Mouse (Mus musculus) heart, embryonic 13.5 days (tissue): ENCODE measurements around the gene Tmem242. TPM values are rescaled to one million over a fixed set of nuclear protein-coding genes. Genes with fewer than 3 reads are reported as not detected.
"Not testable (repeated sequence)": the region's sequence is repeated elsewhere in the genome, so short reads cannot be mapped to it uniquely, and the experiment has no call there.

Source experiments
- ATAC-seq: fragments of 200-750 bp; cut with Nextera tagmentation; 2 replicates; pipeline ENCODE4 v1.8.0; 2017; ENCODE audit warnings: moderate TSS enrichment; ENCODE audit not compliant: insufficient number of reproducible peaks, low FRiP score, low TSS enrichment; ENCODE audit errors: extremely low read depth
- H3K27ac ChIP-seq: fragments of 300-500 bp; sonication (generic); replicated peaks from 2 replicates; pipeline ENCODE4 v1.5.1; 2015; ENCODE audit warnings: moderate library complexity, mild to moderate bottlenecking, inconsistent platforms
- H3K27me3 ChIP-seq: fragments of 300-500 bp; sonication (generic); replicated peaks from 2 replicates; pipeline ENCODE4 v1.6.1; 2015; ENCODE audit warnings: mild to moderate bottlenecking, inconsistent platforms
- H3K36me3 ChIP-seq: fragments of 300-500 bp; sonication (generic); 2 replicates; pipeline ENCODE4 v1.6.1; 2015; ENCODE audit warnings: mild to moderate bottlenecking, inconsistent platforms
- H3K4me1 ChIP-seq: fragments of 300-500 bp; sonication (generic); 2 replicates; pipeline ENCODE4 v1.6.1; 2015; ENCODE audit warnings: inconsistent platforms
- H3K4me2 ChIP-seq: fragments of 300-500 bp; sonication (generic); 2 replicates; pipeline ENCODE4 v1.6.1; 2015; ENCODE audit warnings: inconsistent platforms, mild to moderate bottlenecking, moderate library complexity
- H3K4me3 ChIP-seq: fragments of 300-500 bp; sonication (generic); 2 replicates; pipeline ENCODE4 v1.5.1; 2015; ENCODE audit warnings: moderate library complexity, mild to moderate bottlenecking, inconsistent platforms
- H3K9ac ChIP-seq: fragments of 300-500 bp; sonication (generic); 2 replicates; pipeline ENCODE4 v1.6.1; 2015; ENCODE audit warnings: inconsistent platforms, mild to moderate bottlenecking, moderate library complexity
- H3K9me3 ChIP-seq: fragments of 300-500 bp; sonication (generic); 2 replicates; pipeline ENCODE4 v1.6.1; 2016; ENCODE audit warnings: inconsistent platforms
- WGBS: fragments of 180-500 bp; shearing (Covaris S2); methylation state at CpG from one replicate; pipeline ENCODE4 v1.1.7; 2015; ENCODE audit warnings: mixed read lengths; 5-methylcytosine and 5-hydroxymethylcytosine counted together
- polyA plus RNA-seq: library from polyadenylated mRNA; unstranded; fragments of >200 nt; fragmentation: Nextera tagmentation; extraction: Ambion mirVana; gene quantifications from 2 replicates; pipeline ENCODE4 v1.2.1, GENCODE M21; 2015

Tmem242 gene
- polyA plus RNA-seq, 1 experiment from 2014 or later = 122 TPM

GRCm38 (mm10) chr17:5443260-5443659, 3.2 kb upstream of the Tmem242 start:
- WGBS = 58% methylated on average over 3 of the region's 3 CpGs
- no peaks in the 10 kb centered on the region for H3K9me3 ChIP-seq
- H3K4me2 ChIP-seq = no peak overlapping the region
- no peak overlapping the region for H3K27ac ChIP-seq
- H3K9ac ChIP-seq = no peak overlapping the region
- H3K36me3 ChIP-seq = peaks cover 1% of the 10 kb centered on the region; the same call in 1 of the 2 replicates
- ATAC-seq = no peak
- no peak overlapping the region for H3K4me3 ChIP-seq
- H3K4me1 ChIP-seq = peaks cover 20% of the 10 kb centered on the region
- peaks cover 13% of the 10 kb centered on the region for H3K27me3 ChIP-seq

GRCm38 (mm10) chr17:5442403-5442802, 2.3 kb upstream of the Tmem242 start:
- H3K4me3 ChIP-seq, H3K36me3 ChIP-seq, H3K9me3 ChIP-seq, ATAC-seq, H3K27ac ChIP-seq, H3K9ac ChIP-seq, H3K27me3 ChIP-seq, H3K4me2 ChIP-seq: not testable (repeated sequence)
- H3K4me1 ChIP-seq = peaks cover 20% of the 10 kb centered on the region
- WGBS = 68% methylated on average over 5 of the region's 5 CpGs

- 1% methylated on average over 8 of the region's 8 CpGs for WGBS
- Histone ChIP-seq H3K4me3 (peak overlapping the region; percentile 84), H3K36me3 (peaks cover 20% of the 10 kb centered on the region), H3K27me3 (no peaks in the 10 kb centered on the region), H3K9ac (peak overlapping the region; percentile 92), H3K9me3 (no peaks in the 10 kb centered on the region), H3K4me1 (peaks cover 20% of the 10 kb centered on the region), H3K27ac (peak overlapping the region; percentile 77), H3K4me2 (peak overlapping the region; percentile 86)
- no peak for ATAC-seq
Measured at GRCm38 (mm10) chr17:5439831-5440158, 264 bp downstream of the Tmem242 start.

- peaks cover 50% of the 10 kb centered on the region for H3K36me3 ChIP-seq
- no peak overlapping the region for H3K27ac ChIP-seq
- ATAC-seq = no peak
- H3K4me2 ChIP-seq = no peak overlapping the region
- no peaks in the 10 kb centered on the region for H3K27me3 ChIP-seq
- H3K4me1 ChIP-seq = peaks cover 15% of the 10 kb centered on the region
- H3K4me3 ChIP-seq = no peak overlapping the region
- no peaks in the 10 kb centered on the region for H3K9me3 ChIP-seq
- H3K9ac ChIP-seq = no peak overlapping the region
- 77% methylated on average over 9 of the region's 9 CpGs for WGBS
Measured at GRCm38 (mm10) chr17:5429772-5430133, 10.3 kb downstream of the Tmem242 start.

- no peak overlapping the region for H3K9ac ChIP-seq
- H3K27me3 ChIP-seq = no peaks in the 10 kb centered on the region
- no peak overlapping the region for H3K27ac ChIP-seq
- 51% methylated on average over 10 of the region's 10 CpGs for WGBS
- H3K4me1 ChIP-seq = peaks cover 20% of the 10 kb centered on the region
- ATAC-seq = 0 out of 2 replicates have a peak, but pooled peaks have one; percentile 54
- peaks cover 50% of the 10 kb centered on the region for H3K36me3 ChIP-seq
- H3K9me3 ChIP-seq = no peaks in the 10 kb centered on the region
- no peak overlapping the region for H3K4me3 ChIP-seq
- H3K4me2 ChIP-seq = no peak overlapping the region
Measured at GRCm38 (mm10) chr17:5429090-5429771, 10.8 kb downstream of the Tmem242 start.

GRCm38 (mm10) chr17:5425204-5425603, 14.9 kb downstream of the Tmem242 start:
- no peak overlapping the region for H3K4me3 ChIP-seq
- H3K9ac ChIP-seq = peak overlapping the region; percentile 3; the same call in 1 of the 2 replicates
- no peaks in the 10 kb centered on the region for H3K27me3 ChIP-seq
- no peak overlapping the region for H3K4me2 ChIP-seq
- peaks cover 43% of the 10 kb centered on the region for H3K4me1 ChIP-seq
- peak overlapping the region; percentile 10 for H3K27ac ChIP-seq
- no peak for ATAC-seq
- WGBS = 28% methylated on average over 3 of the region's 3 CpGs
- H3K36me3 ChIP-seq = peaks cover 30% of the 10 kb centered on the region
- H3K9me3 ChIP-seq = no peaks in the 10 kb centered on the region

GRCm38 (mm10) chr17:5424156-5424555, 15.9 kb downstream of the Tmem242 start:
- no peak overlapping the region for H3K4me3 ChIP-seq
- H3K9me3 ChIP-seq = no peaks in the 10 kb centered on the region
- 0 out of 2 replicates have a peak overlapping the region, but pooled peaks have one; percentile 3 for H3K27ac ChIP-seq
- no peak overlapping the region for H3K4me2 ChIP-seq
- no peak for ATAC-seq
- no peaks in the 10 kb centered on the region for H3K27me3 ChIP-seq
- 69% methylated on average over 8 of the region's 8 CpGs for WGBS
- peaks cover 50% of the 10 kb centered on the region for H3K4me1 ChIP-seq
- H3K9ac ChIP-seq = no peak overlapping the region; the same call in 1 of the 2 replicates
- H3K36me3 ChIP-seq = peaks cover 33% of the 10 kb centered on the region

GRCm38 (mm10) chr17:5421835-5422234, 18.2 kb downstream of the Tmem242 start:
- Histone ChIP-seq H3K36me3 (peaks cover 44% of the 10 kb centered on the region), H3K9me3 (no peaks in the 10 kb centered on the region), H3K27me3 (no peaks in the 10 kb centered on the region), H3K9ac (no peak overlapping the region), H3K4me3 (no peak overlapping the region), H3K4me2 (no peak overlapping the region), H3K4me1 (peaks cover 50% of the 10 kb centered on the region), H3K27ac (no peak overlapping the region)
- 48% methylated on average over 4 of the region's 4 CpGs for WGBS
- ATAC-seq = no peak

GRCm38 (mm10) chr17:5419771-5420518, 20.1 kb downstream of the Tmem242 start:
- Histone ChIP-seq H3K4me1 (peaks cover 37% of the 10 kb centered on the region), H3K4me3 (no peak overlapping the region), H3K27ac (no peak overlapping the region), H3K9ac (no peak overlapping the region), H3K27me3 (no peaks in the 10 kb centered on the region), H3K9me3 (no peaks in the 10 kb centered on the region), H3K36me3 (peaks cover 48% of the 10 kb centered on the region), H3K4me2 (no peak overlapping the region)
- no peak for ATAC-seq
- 63% methylated on average over 6 of the region's 6 CpGs for WGBS

- Histone ChIP-seq H3K4me3 (no peak overlapping the region), H3K27me3 (no peaks in the 10 kb centered on the region), H3K9ac (no peak overlapping the region), H3K4me2 (no peak overlapping the region), H3K36me3 (peaks cover 48% of the 10 kb centered on the region), H3K9me3 (no peaks in the 10 kb centered on the region), H3K4me1 (peaks cover 28% of the 10 kb centered on the region), H3K27ac (no peak overlapping the region)
- 78% methylated on average over 9 of the region's 9 CpGs for WGBS
- ATAC-seq = no peak
Measured at GRCm38 (mm10) chr17:5419056-5419455, 21.0 kb downstream of the Tmem242 start.

GRCm38 (mm10) chr17:5418545-5418944, 21.5 kb downstream of the Tmem242 start, which contains the start of gene Ldhal6b:
Gene Ldhal6b (minus strand): TSS chr17:5418767.
- WGBS = 93% methylated on average over 11 of the region's 11 CpGs
- Histone ChIP-seq H3K4me3 (no peak within 1 kb of the TSS), H3K9ac (no peak within 1 kb of the TSS), H3K36me3 (peaks cover 44% of the 10 kb centered on the region), H3K9me3 (no peaks in the 10 kb centered on the region), H3K27me3 (no peaks in the 10 kb centered on the region), H3K27ac (no peak within 1 kb of the TSS), H3K4me2 (no peak within 1 kb of the TSS), H3K4me1 (peaks cover 23% of the 10 kb centered on the region)
- no peak for ATAC-seq
